Mouse (Mus musculus): ENCODE data around the gene Usp21.

DNA sequence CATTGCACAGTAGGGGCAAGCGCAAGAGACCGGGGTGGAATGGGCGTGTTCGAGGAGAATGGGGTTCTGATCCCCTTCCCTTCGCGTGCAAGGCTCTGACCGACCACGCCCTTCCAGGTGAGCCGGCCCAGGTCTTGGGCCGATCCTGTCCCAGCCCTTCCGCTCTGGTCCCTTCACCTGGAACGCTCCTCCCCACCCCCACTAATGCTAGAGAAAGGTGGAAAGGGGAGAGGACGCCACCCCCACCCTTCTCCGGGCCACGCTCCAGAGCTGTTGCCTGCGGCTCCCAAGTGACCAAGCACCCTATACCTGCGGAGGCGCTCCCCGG is 17.3 kb downstream of the Usp21 start:
- TF ChIP-seq POLR2A (IDR thresholded peaks at IDR 0.05; ENCODE audit: borderline replicate concordance, extremely low read depth, insufficient read depth, insufficient read length, poor library complexity, severe bottlenecking) (no peak), CTCF (IDR thresholded peaks at IDR 0.05; ENCODE audit: borderline replicate concordance, extremely low read depth, insufficient read depth, insufficient read length) (no peak)
